Mouse (Mus musculus): ENCODE results near the gene Ccdc102a.

The Ccdc102a gene

GRCm38 (mm10) chr8:94917851-94918495 is at the start of gene Ccdc102a:
Gene Ccdc102a (minus strand): TSS chr8:94918098.
- DNase-seq: no peak

- no peak for DNase-seq
Measured at GRCm38 (mm10) chr8:94967554-94967953, 49.7 kb upstream of the Ccdc102a start.

- no peak for DNase-seq
Measured at GRCm38 (mm10) chr8:94967071-94967470, 49.2 kb upstream of the Ccdc102a start.

DNA sequence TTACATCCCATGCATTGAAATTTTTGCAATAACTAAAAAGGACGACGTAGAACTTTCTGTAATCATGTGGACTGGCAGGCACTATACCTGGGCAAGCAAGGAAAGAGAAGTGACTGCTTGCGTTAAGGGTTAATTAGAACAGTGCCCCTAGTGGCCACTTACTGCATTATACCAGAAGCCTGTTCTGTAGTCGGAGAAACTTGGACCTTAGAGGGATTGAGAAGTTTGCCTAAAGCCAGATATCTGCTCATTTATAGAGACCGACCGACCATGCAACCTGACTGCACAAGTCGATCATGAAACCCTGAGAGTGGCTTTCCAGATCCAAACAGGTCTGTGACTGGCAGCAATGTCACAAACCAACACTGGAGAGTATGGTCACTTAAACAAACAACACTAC is 48.7 kb upstream of the Ccdc102a start:
- peak; percentile 68 for DNase-seq

GRCm38 (mm10) chr8:94964828-94965227 is 46.9 kb upstream of the Ccdc102a start:
- no peak for DNase-seq

DNA sequence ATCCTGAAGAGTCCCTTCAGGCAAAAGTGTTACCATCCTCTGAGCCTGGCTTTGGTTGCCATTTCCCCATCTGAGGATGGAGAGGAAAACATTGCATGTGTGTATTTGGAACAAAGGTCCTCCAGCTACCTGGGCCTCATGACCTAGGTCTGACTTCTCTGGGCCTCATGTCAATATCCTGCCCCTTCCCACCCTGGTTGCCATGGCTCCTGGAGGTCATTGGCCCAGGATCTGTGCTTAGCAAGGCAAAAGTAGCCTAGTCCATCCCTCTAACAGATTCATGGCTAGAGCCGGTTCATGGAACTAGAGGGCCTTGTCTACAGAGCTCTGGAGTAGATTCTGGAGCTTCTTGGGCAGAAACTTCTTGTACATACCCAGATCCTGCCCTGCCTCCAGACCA is 44.3 kb upstream of the Ccdc102a start:
- DNase-seq: no peak

- DNase-seq: no peak
Measured at GRCm38 (mm10) chr8:94956078-94956574, 38.2 kb upstream of the Ccdc102a start.

- peak; percentile 45 for DNase-seq
Measured at GRCm38 (mm10) chr8:94954921-94955758, 37.2 kb upstream of the Ccdc102a start.

DNA sequence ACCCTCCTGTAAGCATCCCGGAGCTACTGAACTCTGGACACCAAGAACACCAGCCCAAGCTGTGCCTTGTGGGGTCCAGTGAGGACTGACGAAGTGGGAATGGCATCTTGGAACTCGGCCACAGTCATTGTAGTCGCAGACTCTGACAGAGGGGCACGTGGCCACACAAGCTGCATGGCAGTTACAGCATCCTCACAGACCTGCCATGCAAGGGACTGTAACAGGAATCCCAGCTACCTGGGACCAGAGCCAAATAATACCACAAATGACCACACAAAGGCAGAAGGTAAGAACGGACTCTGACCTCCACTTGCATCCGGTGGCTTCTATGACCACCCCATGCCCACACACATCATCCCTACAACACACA is 36.5 kb upstream of the Ccdc102a start:
- DNase-seq: peak; percentile 40

- no peak for DNase-seq
Measured at GRCm38 (mm10) chr8:94953624-94954367, 35.9 kb upstream of the Ccdc102a start.

GRCm38 (mm10) chr8:94952086-94952485 is 34.2 kb upstream of the Ccdc102a start:
- no peak for DNase-seq

- no peak for DNase-seq
Measured at GRCm38 (mm10) chr8:94950458-94950857, 32.6 kb upstream of the Ccdc102a start.

DNA sequence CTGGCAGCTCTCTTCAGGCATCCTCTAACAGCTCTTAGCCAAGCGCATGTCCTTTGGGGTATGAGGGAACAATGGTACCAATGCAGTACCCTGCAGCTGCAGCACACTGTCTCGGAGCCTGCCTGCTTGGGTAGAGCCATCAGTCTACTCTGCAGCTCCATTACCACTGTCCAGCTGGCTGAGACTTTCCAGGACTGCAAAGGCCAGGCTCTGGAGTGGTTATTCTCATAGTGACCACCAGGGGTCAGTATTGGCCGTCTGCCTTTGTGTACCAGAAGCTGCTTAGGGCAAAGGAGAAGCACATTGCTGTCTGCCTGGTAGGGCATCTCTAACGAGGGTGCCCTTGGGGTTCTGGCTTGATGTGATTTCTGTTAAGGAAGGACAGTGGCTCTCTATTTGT is 32.1 kb upstream of the Ccdc102a start:
- peak; percentile 92 for DNase-seq

- DNase-seq: no peak
Measured at GRCm38 (mm10) chr8:94949010-94949409, 31.1 kb upstream of the Ccdc102a start.

DNA sequence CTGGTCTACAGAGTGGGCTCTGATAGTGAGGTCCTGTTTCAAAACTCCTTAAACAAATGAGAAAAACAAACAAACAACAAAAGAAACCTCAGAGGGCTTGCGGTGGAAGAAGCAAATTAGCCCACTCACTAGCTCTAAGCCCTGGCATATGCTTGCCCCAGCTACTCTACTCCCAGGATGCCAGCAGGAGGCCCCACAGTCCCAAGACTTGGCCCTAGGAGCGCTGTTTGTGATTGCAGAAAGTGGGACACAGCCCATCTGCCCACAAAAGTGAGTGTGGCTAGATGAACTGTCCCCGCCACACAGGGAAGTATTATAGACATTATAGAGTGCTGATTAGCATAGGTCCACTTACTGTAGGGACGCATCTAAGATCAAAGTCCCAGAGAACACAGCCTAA is 30.5 kb upstream of the Ccdc102a start:
- peak; percentile 86 for DNase-seq

- no peak for DNase-seq
Measured at GRCm38 (mm10) chr8:94945185-94945584, 27.3 kb upstream of the Ccdc102a start.

GRCm38 (mm10) chr8:94942566-94942965 is 24.7 kb upstream of the Ccdc102a start:
- DNase-seq: peak; percentile 64

- no peak for DNase-seq
Measured at GRCm38 (mm10) chr8:94935172-94935571, 17.3 kb upstream of the Ccdc102a start.

- no peak for DNase-seq
Measured at GRCm38 (mm10) chr8:94933918-94934317, 16.0 kb upstream of the Ccdc102a start.

DNA sequence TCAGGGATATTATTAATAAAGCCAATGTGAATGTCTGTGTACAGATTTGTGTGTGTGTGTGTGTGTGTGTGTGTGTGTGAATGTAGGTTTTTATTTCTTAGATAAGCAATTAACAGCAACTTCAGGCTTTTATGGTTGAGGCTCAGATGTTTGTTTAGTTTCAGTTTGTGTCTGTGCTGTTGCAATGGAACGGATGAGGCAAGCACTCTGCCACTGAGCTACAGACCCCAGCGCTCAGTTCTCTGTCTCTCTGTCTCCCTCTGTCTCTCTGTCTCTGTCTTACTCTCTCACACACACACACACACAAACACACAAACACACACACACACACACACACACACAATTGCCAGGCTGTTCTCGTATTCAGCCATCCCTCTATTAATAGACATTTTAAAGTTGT is 10.3 kb upstream of the Ccdc102a start:
- no peak for DNase-seq

DNA sequence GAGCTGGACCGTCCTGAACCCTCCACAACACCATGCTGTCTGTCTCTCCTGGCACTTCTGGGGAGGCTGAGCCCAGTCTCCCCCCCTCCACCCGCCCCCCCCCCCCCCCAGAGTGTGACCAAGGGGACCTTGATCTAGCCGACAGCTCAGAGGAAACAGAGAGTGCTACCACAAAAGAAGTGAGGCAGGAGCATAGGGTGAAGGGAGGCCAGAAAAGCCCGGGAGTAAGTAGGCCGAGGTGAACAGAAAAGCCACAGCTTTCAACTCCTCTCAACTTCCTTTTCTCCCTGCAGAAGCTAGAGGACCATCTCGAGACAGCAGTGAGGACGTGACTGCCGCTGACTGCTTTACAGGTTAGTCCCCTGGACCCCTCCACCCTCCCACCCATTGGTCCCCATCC is 5.5 kb upstream of the Ccdc102a start, which contains the start of gene Adgrg5:
Gene Adgrg5, plus strand, starts transcription at position 290 of the 400 bp plus-strand sequence.
- DNase-seq: no peak

DNA sequence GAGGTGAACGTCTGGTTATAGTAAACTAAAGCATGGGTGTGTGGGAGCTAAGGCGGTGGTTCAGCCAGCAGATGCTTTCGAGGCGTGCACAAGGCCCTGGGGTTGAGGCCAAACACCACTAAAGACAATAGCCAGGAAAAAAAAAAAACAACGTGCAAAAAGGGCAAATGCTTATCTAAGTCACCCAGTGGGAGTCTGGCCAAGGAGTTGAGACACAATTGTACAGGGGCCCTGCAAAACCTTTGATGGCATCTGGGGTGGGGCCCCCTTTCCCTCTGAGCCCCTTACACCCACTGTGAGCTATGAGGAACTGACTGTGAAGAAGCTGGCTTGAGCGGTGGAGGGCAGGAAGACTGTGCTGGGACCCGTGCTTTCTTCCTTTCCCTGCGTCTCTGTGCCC is 4.7 kb upstream of the Ccdc102a start:
- DNase-seq: no peak

DNA sequence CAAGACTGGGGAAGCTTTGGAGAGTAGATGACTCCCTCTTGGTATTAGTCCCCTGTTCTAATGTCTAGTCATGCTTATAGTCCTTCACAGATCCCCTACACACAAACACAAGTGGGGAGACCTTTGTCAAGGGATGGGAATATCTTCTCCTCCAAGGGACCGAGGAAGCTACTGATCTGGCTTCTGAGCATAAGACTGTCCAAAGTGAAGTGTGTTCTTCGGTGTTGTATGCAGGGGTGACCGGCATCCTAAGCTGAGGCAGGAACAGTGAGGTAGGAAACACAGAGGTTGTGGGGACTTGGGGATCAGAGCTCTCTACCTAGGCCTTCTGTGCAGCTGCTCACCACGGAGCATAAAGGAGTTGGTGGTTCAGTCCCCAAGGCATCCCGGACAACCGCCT is 4.3 kb upstream of the Ccdc102a start:
- no peak for DNase-seq

Data from retina, postnatal 1 day (tissue).